Mouse (Mus musculus): ENCODE data around the gene Lexm.

Lexm gene

GRCm38 (mm10) chr4:106581176-106581864, 35.7 kb downstream of the Lexm start:
- no peak for DNase-seq

- no peak for DNase-seq
Measured at GRCm38 (mm10) chr4:106577511-106577910, 39.5 kb downstream of the Lexm start.

- DNase-seq, result no peak
Measured at GRCm38 (mm10) chr4:106575022-106575421, 42.0 kb downstream of the Lexm start.

GRCm38 (mm10) chr4:106571081-106571724, 45.8 kb downstream of the Lexm start:
- DNase-seq, result no peak

- no peak for DNase-seq
Measured at GRCm38 (mm10) chr4:106569680-106570079, 47.4 kb downstream of the Lexm start.

GRCm38 (mm10) chr4:106564161-106564560, 52.9 kb downstream of the Lexm start:
- DNase-seq, result no peak

GRCm38 (mm10) chr4:106562837-106563790, 53.9 kb downstream of the Lexm start:
- DNase-seq, result no peak

GRCm38 (mm10) chr4:106562006-106562405, 55.0 kb downstream of the Lexm start:
- DNase-seq, result no peak

GRCm38 (mm10) chr4:106560846-106561781, 55.9 kb downstream of the Lexm start, which contains the start of gene Dhcr24:
TSS of gene Dhcr24 (plus strand) at chr4:106561038.
- peak; percentile 64 to 72 for DNase-seq

GRCm38 (mm10) chr4:106560213-106560845, 56.7 kb downstream of the Lexm start:
- no peak for DNase-seq

GRCm38 (mm10) chr4:106559343-106560212, 57.5 kb downstream of the Lexm start:
- no peak for DNase-seq

- no peak for DNase-seq
Measured at GRCm38 (mm10) chr4:106557978-106558377, 59.1 kb downstream of the Lexm start.

GRCm38 (mm10) chr4:106557262-106557661, 59.8 kb downstream of the Lexm start:
- no peak for DNase-seq

- DNase-seq, result no peak
Measured at GRCm38 (mm10) chr4:106550516-106551166, 66.4 kb downstream of the Lexm start.

- no peak for DNase-seq
Measured at GRCm38 (mm10) chr4:106548113-106548512, 68.9 kb downstream of the Lexm start.

GRCm38 (mm10) chr4:106546896-106547295, 70.1 kb downstream of the Lexm start:
- no peak for DNase-seq

GRCm38 (mm10) chr4:106545817-106546373, 71.1 kb downstream of the Lexm start:
- no peak for DNase-seq

GRCm38 (mm10) chr4:106542211-106542610, 74.8 kb downstream of the Lexm start:
- no peak for DNase-seq

GRCm38 (mm10) chr4:106541491-106541890, 75.5 kb downstream of the Lexm start:
- DNase-seq, result no peak

Measured in spleen, adult 18-20 months (tissue).